Mouse (Mus musculus) T-helper 1 cell (primary cell): Measurements from ENCODE around the gene Cntnap1.

Experiments
- in situ Hi-C: fragments of 300-600 bp; cut with MboI, MseI; formaldehyde crosslinking; loops from one replicate; pipeline ENCODE4 v1.15.1; 2025; ENCODE audit warnings: high pct_unique_total_duplicates

The Cntnap1 gene

DNA sequence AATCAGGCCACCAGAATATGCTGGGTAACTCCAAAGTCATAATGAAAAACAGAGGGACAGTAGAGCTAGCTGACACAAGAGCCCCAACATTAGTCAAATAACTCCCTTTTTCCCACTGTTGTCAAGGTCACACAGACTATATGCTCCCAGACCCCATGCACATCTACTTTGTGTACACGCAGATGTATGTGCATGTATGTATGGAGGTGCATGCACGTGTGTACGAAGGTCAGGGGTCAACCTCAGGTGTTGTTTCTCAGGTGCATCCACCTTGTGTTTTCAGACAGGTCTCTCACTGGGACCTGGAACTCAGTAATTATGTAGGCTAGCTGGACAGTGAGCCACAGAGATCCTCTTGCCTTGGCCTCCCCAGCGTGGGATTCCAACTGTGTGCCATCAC is 15.1 kb downstream of the Cntnap1 start:
- in situ Hi-C loops: no loop called here

DNA sequence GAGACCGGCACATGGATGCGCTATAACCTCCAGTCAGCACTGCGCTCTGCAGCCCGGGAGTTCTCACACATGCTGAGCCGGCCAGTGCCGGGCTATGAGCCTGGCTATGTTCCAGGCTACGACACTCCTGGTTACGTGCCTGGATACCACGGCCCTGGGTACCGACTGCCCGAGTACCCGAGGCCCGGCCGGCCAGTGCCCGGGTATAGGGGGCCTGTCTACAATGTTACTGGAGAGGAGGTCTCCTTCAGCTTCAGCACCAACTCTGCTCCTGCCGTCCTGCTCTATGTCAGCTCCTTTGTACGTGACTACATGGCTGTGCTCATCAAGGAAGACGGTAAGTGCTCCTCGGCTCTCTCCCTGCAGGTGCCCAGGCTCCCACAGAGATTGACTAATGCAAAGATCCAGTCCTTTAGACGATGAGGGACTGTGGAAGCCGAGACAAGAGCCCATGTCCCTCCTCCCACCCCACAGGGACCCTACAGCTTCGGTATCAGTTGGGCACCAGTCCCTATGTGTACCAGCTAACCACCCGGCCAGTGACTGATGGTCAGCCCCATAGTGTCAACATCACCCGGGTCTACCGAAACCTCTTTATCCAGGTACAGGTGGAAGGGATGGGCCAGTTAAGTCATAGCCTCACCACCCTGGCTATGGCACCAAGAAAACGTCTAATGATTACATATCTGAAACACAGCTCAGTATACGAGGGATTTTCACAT is 16.4 kb downstream of the Cntnap1 start:
- in situ Hi-C loops: no loop called here

DNA sequence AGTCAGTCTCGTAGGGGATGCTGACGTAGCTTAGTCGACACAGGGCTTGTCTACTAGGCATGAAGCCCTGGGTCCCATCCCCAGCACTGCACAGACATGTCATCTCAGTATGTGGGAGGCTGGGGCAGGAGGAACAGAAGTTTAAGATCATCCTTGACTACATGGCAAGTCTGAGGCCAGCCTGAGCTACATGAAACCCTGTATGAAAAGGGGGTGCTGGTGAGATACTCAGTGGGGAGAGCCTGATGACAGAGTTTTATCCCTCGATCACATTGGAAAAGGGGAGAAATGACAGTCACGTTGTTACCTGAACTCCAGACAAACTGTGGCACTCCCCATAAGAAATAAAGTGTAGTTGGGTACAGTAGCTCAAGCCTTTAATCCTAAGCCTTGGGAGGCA is 17.2 kb downstream of the Cntnap1 start:
- in situ Hi-C loops: no loop called here

DNA sequence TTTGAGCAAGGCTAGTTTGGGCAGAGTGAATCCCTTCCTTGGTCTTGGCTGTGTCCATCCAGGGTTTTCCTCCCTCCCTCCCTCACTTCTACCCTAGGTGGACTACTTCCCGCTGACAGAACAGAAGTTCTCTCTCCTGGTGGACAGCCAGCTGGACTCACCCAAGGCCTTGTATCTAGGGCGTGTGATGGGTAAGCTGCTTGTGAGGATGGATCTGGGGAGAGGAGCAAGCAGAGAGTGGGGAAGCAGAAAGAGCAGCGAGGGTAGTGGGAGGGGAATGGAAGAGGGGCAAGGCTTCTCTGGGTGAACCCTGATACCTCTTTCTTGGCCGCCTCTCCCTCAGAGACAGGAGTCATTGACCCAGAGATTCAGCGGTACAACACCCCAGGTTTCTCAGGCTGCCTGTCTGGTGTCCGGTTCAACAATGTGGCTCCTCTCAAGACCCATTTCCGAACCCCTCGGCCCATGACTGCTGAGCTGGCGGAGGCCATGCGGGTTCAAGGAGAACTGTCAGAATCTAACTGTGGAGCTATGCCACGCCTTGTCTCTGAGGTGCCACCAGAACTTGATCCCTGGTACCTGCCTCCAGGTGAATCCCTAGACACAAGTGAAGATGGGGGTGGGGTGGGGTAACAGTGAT is 18.0 kb downstream of the Cntnap1 start:
- in situ Hi-C loops: no loop called here

GRCm38 (mm10) chr11:101189495-101190180 is 19.3 kb downstream of the Cntnap1 start:
- in situ Hi-C loops: no loop called here

GRCm38 (mm10) chr11:101190181-101190912 is 20.0 kb downstream of the Cntnap1 start:
- in situ Hi-C loops: no loop called here

DNA sequence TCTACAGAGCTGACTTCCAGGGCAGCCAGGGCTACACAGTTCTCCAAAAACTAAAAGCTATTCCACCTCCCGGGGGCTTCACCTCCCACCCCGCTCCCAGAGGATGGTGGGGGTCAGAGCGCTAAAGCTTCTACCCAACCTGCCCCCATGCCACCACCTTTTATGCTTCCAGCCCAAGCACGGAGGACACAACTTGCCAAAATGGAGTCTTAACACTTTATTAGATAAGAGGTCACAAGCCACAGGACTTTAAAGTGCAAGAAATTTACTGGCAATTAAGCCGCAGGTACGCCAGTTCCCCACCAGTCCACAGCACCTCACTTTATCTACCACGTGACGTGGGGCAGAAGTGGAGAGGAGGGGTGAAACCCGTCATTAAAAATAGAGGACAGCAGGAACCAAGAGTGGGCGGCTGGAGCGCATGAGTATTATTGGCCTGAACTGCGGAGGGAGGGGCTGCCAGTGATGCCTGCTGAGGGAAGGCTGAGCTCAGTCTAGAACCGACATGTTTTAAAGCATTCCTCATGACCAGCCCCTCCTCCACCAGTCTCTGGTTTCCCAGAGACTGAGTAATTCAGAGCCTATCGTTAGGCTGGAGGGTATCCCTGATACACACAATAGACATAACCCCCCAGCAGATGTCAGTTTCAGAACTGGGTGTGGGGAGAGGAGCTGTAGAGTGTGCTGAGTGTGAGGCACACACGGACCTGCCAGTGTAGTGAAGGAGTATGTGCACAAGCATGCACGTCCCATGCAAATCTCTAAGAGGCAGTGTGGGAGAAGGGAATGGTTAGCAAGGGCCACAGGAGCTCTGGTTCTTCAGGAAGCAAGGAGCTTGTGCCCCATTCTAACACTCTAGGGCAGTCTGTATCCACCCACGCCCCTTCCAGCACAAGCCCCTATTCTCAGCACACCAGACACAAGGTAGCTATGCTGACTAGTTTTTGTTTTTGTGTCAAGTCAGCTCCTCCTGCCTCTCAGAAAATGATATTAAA is 20.9 kb downstream of the Cntnap1 start:
- in situ Hi-C loops: no loop called here

DNA sequence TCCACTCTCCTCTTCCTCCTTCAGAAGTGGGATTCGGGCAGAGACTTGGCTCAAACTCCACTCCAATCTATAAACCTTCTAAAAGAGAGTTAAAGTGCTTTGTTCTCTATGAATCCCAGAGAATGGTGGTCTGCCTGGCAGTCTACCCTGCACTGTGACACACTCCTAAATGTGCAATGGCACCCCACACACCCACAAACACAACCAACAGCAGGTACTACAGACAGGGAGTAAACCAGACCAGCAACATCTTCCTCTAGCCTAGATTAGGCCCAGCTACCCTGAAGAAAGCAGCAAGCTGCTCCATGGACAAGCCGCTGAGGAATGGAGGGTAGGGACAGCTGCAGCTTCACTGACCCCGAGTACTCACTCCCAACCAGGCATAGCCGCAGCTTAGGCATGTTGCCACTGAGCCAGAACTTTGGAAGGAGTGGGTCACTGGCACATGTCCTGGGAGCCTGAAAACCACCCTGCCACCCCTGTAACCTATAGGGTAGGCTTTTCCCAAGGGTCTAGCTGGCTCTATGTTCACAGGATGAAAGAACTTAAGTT is 21.7 kb downstream of the Cntnap1 start:
- in situ Hi-C loops: no loop called here

DNA sequence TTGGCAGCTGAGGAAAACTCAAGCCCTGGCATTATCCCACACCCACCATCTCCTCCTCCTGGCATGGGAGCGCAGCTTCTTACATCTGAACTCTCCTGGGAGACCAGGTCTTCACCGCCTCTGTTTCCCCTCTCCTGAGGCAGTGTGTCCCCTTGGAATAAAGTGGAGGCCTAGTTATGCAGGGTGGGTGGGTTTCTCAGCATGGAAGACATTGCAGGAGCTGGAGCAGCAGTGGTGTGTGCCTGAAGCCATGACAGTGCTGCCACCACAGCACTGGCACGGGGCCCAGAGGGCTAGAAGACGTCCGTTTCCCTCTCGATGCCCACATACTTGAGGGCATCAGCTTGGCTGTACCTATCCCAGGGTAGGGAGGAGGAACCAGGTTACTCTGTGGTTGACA is 22.3 kb downstream of the Cntnap1 start:
- in situ Hi-C loops: no loop called here

GRCm38 (mm10) chr11:101193076-101193475 is 22.8 kb downstream of the Cntnap1 start:
- in situ Hi-C loops: no loop called here

GRCm38 (mm10) chr11:101194137-101194536 is 23.8 kb downstream of the Cntnap1 start:
- in situ Hi-C loops: no loop called here

- in situ Hi-C loops: no loop called here
These were observed 24.3 kb downstream of the Cntnap1 start for GRCm38 (mm10) chr11:101194643-101195042.

- in situ Hi-C loops: no loop called here
These were observed 24.8 kb downstream of the Cntnap1 start for GRCm38 (mm10) chr11:101195101-101195500.

GRCm38 (mm10) chr11:101195571-101195970 is 25.2 kb downstream of the Cntnap1 start:
- in situ Hi-C loops: no loop called here

- in situ Hi-C loops: no loop called here
These were observed 25.9 kb downstream of the Cntnap1 start for GRCm38 (mm10) chr11:101196175-101196574.

DNA sequence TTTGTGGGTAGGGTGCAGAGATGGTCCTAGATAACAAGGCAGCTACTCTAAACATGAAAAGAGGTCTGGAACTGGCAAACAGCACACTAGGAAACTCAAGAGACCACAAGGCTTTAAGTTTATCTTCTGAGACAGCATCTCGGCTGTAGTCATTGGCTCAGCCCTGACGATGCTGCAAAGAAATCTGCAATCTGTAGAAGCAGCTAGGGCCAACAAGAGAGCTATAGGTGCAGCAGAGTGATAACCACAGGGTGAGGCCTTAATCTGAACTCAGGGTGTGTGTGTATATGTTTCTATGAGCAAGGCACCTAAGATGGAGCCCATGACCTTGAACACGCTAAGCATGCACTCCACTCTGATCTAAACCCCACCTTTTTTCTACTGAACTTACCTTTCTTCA is 29.2 kb downstream of the Cntnap1 start:
- in situ Hi-C loops: no loop called here

- in situ Hi-C loops: no loop called here
These were observed 30.7 kb downstream of the Cntnap1 start for GRCm38 (mm10) chr11:101200986-101201385.

- in situ Hi-C loops: loop anchor here (5.0 kb wide), 2 partner anchors 35 to 80 kb away; partner anchors contain the start of gene Ramp2
These were observed 41.6 kb downstream of the Cntnap1 start for GRCm38 (mm10) chr11:101211970-101212369.

GRCm38 (mm10) chr11:101216936-101217335 is 46.6 kb downstream of the Cntnap1 start:
- in situ Hi-C loops: no loop called here

- in situ Hi-C loops: no loop called here
These were observed 48.2 kb downstream of the Cntnap1 start for GRCm38 (mm10) chr11:101218436-101219055.
